Mouse (Mus musculus) forebrain, embryonic 13.5 days (tissue): ENCODE measurements around the gene Gm20604. TPM values are rescaled to one million over a fixed set of nuclear protein-coding genes. Genes with fewer than 3 reads are reported as not detected.

Source experiments
- ATAC-seq: fragments of 200-750 bp; cut with Nextera tagmentation; 2 replicates; pipeline ENCODE4 v1.8.0; 2017
- H3K27ac ChIP-seq: fragments of 300-500 bp; sonication (generic); 2 replicates; pipeline ENCODE4 v1.5.1; 2015; ENCODE audit warnings: inconsistent platforms, mild to moderate bottlenecking, moderate library complexity
- H3K27me3 ChIP-seq: fragments of 300-500 bp; sonication (generic); 2 replicates; pipeline ENCODE4 v1.6.1; 2015; ENCODE audit warnings: mild to moderate bottlenecking, inconsistent platforms
- H3K36me3 ChIP-seq: fragments of 300-500 bp; sonication (generic); 2 replicates; pipeline ENCODE4 v1.6.1; 2015; ENCODE audit warnings: mild to moderate bottlenecking, inconsistent platforms; ENCODE audit not compliant: poor library complexity, severe bottlenecking
- H3K4me1 ChIP-seq: fragments of 300-500 bp; sonication (generic); 2 replicates; pipeline ENCODE4 v1.6.1; 2015; ENCODE audit warnings: inconsistent platforms
- H3K4me2 ChIP-seq: fragments of 300-500 bp; sonication (generic); 2 replicates; pipeline ENCODE4 v1.6.1; 2015; ENCODE audit warnings: inconsistent platforms, mild to moderate bottlenecking, moderate library complexity
- H3K4me3 ChIP-seq: fragments of 300-500 bp; sonication (generic); 2 replicates; pipeline ENCODE4 v1.5.1; 2015; ENCODE audit warnings: mild to moderate bottlenecking, inconsistent platforms
- H3K9ac ChIP-seq: fragments of 300-500 bp; sonication (generic); 2 replicates; pipeline ENCODE4 v1.6.1; 2015; ENCODE audit warnings: mild to moderate bottlenecking, inconsistent platforms
- H3K9me3 ChIP-seq: fragments of 300-500 bp; sonication (generic); replicated peaks from 2 replicates; pipeline ENCODE4 v1.6.1; 2016; ENCODE audit warnings: inconsistent platforms
- WGBS: fragments of 180-500 bp; shearing (Covaris S2); methylation state at CpG from one replicate; pipeline ENCODE4 v1.1.7; 2015; 5-methylcytosine and 5-hydroxymethylcytosine counted together
- polyA plus RNA-seq: library from polyadenylated mRNA; unstranded; fragments of >200 nt; fragmentation: Nextera tagmentation; extraction: Ambion mirVana; gene quantifications from 2 replicates; pipeline ENCODE4 v1.2.1, GENCODE M21; 2015

The Gm20604 gene
- polyA plus RNA-seq, 1 experiment from 2014 or later: 32.6 TPM

DNA sequence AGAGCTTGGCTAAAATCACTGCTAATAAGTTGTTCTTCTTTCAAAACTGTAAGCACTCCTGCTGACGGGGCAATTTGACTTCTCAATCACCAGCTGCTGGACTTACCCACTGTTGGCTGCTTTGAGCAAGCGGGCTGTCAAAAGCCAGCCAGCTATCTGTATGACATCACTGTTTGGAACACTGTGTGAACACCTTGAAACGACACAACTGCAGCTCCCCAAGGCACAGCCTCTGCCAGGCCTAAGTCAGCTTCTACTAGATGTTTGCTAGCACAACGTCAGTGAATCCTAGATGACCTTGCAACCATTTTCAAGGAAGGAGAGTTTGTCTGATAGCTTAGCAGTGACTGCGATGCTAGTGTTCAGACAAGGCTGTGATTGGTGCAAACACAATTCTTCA, 19.4 kb downstream of the Gm20604 start:
- H3K4me1 ChIP-seq: peaks cover 16% of the 10 kb centered on the region
- 0 out of 2 replicates have a peak, but pooled peaks cover 4% of the 10 kb centered on the region for H3K36me3 ChIP-seq
- WGBS: 78% methylated on average over 5 of the region's 5 CpGs
- H3K27me3 ChIP-seq: no peaks in the 10 kb centered on the region
- H3K4me2 ChIP-seq: no peak overlapping the region
- H3K9me3 ChIP-seq: no peaks in the 10 kb centered on the region
- H3K27ac ChIP-seq: no peak overlapping the region
- ATAC-seq: no peak
- H3K4me3 ChIP-seq: no peak overlapping the region
- no peak overlapping the region for H3K9ac ChIP-seq

GRCm38 (mm10) chr12:102733381-102733780, 25.1 kb downstream of the Gm20604 start:
- H3K4me1 ChIP-seq: peaks cover 24% of the 10 kb centered on the region
- H3K36me3 ChIP-seq: no peaks in the 10 kb centered on the region
- no peak for ATAC-seq
- no peaks in the 10 kb centered on the region for H3K9me3 ChIP-seq
- 13% methylated on average over 4 of the region's 5 CpGs for WGBS
- H3K4me3 ChIP-seq: no peak overlapping the region
- H3K9ac ChIP-seq: no peak overlapping the region
- no peak overlapping the region for H3K4me2 ChIP-seq
- H3K27me3 ChIP-seq: no peaks in the 10 kb centered on the region
- H3K27ac ChIP-seq: no peak overlapping the region

DNA sequence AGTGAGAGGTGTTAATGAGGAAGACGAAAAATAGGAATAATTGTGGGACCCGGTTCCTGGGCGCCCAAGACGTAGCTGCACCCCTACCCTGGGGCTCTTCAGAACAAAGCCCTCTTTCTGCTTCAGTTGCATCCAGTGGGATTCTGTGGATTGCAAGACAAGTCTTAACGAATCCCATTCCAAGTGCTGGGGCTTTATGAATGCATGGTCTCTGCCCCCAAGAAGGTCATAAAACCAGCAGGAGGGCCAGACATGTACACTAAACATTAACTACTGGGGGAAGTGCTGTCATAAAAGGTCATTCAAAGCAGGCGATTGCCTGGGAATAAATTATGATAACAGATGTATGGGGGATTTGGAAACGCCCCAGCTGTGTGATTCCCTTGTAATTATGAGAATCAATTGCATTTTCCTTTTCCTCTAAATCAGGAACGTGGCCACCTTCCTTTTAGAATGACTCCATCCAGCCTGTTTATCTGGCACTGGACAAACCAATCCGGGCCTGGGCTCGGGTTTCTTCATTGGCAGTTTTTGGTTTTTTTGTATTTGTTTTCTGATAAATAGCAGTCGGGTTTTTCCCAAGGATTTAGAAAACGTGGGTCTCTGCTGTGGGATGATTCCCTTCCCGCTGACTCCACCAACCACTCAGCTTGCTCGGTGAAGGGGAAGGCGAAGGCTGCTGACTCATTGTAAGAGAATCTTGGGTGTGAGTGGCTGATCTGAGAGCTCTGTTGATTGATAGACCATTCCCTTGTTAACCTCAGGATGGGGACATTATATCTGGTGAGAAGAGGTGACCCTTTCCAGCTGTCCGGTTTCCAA, 27.5 kb downstream of the Gm20604 start:
- peak; percentile 70 for ATAC-seq
- Histone ChIP-seq H3K4me1 (peaks cover 24% of the 10 kb centered on the region), H3K9ac (peak overlapping the region; percentile 28; the same call in 1 of the 2 replicates), H3K27me3 (no peaks in the 10 kb centered on the region), H3K27ac (peak overlapping the region; percentile 88), H3K4me2 (peak overlapping the region; percentile 57), H3K36me3 (no peaks in the 10 kb centered on the region), H3K4me3 (peak overlapping the region; percentile 18), H3K9me3 (no peaks in the 10 kb centered on the region)
- whole genome bisulfite sequencing: 22% methylated on average over 16 of the region's 16 CpGs

- Histone ChIP-seq H3K4me2 (peak overlapping the region; percentile 57), H3K36me3 (no peaks in the 10 kb centered on the region), H3K27ac (peak overlapping the region; percentile 88), H3K27me3 (no peaks in the 10 kb centered on the region), H3K9me3 (no peaks in the 10 kb centered on the region), H3K4me3 (peak overlapping the region; percentile 25), H3K9ac (peak overlapping the region; percentile 28; the same call in 1 of the 2 replicates), H3K4me1 (peaks cover 28% of the 10 kb centered on the region)
- peak; percentile 99 for ATAC-seq
- WGBS: 31% methylated on average over 26 of the region's 26 CpGs
Observed at GRCm38 (mm10) chr12:102729855-102730797, 28.3 kb downstream of the Gm20604 start.

DNA sequence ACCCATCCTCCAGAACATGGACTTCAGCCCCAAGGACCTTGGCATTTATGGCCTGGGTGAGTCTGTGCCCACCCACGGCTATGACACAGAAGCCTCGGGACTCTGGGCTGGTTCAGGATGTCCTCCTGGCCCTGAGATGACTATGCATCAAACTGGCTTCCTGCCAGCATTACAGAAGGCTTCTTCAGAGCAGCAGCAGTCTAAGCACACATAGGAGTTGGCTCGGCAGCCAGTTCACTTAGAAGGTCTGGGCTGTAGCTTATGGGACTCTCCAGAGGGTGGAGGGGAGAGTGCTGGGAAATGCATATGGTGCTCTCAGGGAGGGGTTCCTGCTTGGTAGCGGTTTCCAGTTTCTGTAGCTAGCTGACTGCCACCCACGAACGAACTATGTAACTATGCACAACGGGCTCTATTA, 32.7 kb downstream of the Gm20604 start:
- no peak overlapping the region for H3K4me2 ChIP-seq
- H3K27ac ChIP-seq: no peak overlapping the region
- 87% methylated on average over 7 of the region's 7 CpGs for WGBS
- H3K9me3 ChIP-seq: no peaks in the 10 kb centered on the region
- H3K4me1 ChIP-seq: peaks cover 17% of the 10 kb centered on the region
- H3K9ac ChIP-seq: no peak overlapping the region
- no peaks in the 10 kb centered on the region for H3K27me3 ChIP-seq
- H3K36me3 ChIP-seq: no peaks in the 10 kb centered on the region
- no peak overlapping the region for H3K4me3 ChIP-seq
- ATAC-seq: no peak

DNA sequence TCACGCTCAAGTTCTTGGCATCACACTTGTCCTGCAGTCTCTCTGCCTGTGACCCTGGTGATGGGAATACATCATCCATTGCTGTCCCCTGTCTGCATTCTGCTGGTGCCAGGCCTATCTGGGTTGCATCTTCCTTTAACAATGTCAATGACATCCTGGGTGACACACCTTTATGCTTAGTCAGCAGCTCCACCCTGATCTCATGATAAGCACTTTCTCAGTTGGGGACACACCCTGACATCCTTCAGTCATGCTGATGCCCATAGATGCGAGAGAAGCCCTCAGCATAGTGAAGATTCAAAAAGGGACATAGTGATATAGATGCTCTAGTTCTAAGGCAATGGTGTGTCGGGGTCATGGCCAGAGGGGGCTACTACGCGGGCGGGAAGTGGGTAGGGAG, 33.3 kb downstream of the Gm20604 start:
- no peaks in the 10 kb centered on the region for H3K9me3 ChIP-seq
- H3K9ac ChIP-seq: no peak overlapping the region
- H3K36me3 ChIP-seq: no peaks in the 10 kb centered on the region
- no peak overlapping the region for H3K4me2 ChIP-seq
- ATAC-seq: no peak
- 94% methylated on average over 6 of the region's 6 CpGs for WGBS
- H3K27me3 ChIP-seq: no peaks in the 10 kb centered on the region
- peaks cover 11% of the 10 kb centered on the region for H3K4me1 ChIP-seq
- no peak overlapping the region for H3K4me3 ChIP-seq
- no peak overlapping the region for H3K27ac ChIP-seq

DNA sequence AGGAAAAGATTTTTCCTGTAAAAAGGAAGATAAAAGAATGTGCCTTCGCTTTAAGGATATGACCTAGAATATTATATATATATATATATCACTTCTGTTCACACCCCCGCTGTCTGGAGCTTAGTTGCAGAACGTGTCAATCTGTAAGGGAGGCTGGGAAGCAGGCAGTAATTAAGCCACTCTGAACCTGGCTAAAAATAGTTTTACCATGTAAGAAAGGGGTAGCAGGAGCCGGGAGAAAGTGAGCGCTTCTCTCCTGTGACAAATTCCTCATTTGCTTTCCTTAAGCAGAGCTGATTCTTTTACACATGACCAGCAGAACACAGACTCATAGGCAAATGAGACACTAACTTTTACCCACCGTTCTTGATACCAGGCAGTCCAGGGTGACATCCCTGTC, 34.6 kb downstream of the Gm20604 start:
- Histone ChIP-seq H3K27ac (0 out of 2 replicates have a peak overlapping the region, but pooled peaks have one; percentile 31), H3K4me3 (no peak overlapping the region), H3K27me3 (no peaks in the 10 kb centered on the region), H3K36me3 (no peaks in the 10 kb centered on the region), H3K9ac (no peak overlapping the region), H3K4me2 (no peak overlapping the region), H3K4me1 (peaks cover 7% of the 10 kb centered on the region; the same call in 1 of the 2 replicates), H3K9me3 (no peaks in the 10 kb centered on the region)
- no peak; the same call in 1 of the 2 replicates for ATAC-seq
- 73% methylated on average over 6 of the region's 6 CpGs for WGBS

DNA sequence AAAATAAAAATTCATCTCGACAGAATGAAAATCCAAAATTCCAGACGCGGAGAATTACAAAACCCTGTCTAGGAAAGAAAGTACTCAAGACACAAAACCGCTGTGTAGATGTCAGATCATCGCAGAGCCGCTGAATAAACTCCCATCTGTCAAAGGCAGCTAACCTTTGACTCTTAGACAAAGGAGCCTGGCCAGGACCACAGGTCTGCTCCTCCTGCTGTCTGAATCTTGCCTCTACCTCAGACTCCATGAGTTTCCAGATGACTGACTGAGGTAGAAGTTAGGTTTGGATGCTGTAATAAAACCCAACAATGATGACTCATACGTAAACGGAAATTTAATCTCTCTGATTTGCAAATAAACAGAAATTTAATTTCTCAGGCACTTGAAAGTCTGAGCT, 35.5 kb downstream of the Gm20604 start:
- Histone ChIP-seq H3K9me3 (no peaks in the 10 kb centered on the region), H3K4me3 (no peak overlapping the region), H3K36me3 (no peaks in the 10 kb centered on the region), H3K9ac (no peak overlapping the region), H3K27ac (no peak overlapping the region), H3K27me3 (no peaks in the 10 kb centered on the region), H3K4me2 (no peak overlapping the region), H3K4me1 (peaks cover 7% of the 10 kb centered on the region; the same call in 1 of the 2 replicates)
- 74% methylated on average over 8 of the region's 8 CpGs for WGBS
- no peak for ATAC-seq

GRCm38 (mm10) chr12:102722451-102722850, 36.0 kb downstream of the Gm20604 start:
- H3K27me3 ChIP-seq: no peaks in the 10 kb centered on the region
- no peaks in the 10 kb centered on the region for H3K9me3 ChIP-seq
- no peak overlapping the region for H3K9ac ChIP-seq
- WGBS: 55% methylated on average over 11 of the region's 11 CpGs
- no peaks in the 10 kb centered on the region for H3K36me3 ChIP-seq
- H3K4me1 ChIP-seq: peaks cover 7% of the 10 kb centered on the region; the same call in 1 of the 2 replicates
- H3K4me2 ChIP-seq: no peak overlapping the region
- H3K4me3 ChIP-seq: no peak overlapping the region
- peak; percentile 17; the same call in 1 of the 2 replicates for ATAC-seq
- no peak overlapping the region for H3K27ac ChIP-seq

DNA sequence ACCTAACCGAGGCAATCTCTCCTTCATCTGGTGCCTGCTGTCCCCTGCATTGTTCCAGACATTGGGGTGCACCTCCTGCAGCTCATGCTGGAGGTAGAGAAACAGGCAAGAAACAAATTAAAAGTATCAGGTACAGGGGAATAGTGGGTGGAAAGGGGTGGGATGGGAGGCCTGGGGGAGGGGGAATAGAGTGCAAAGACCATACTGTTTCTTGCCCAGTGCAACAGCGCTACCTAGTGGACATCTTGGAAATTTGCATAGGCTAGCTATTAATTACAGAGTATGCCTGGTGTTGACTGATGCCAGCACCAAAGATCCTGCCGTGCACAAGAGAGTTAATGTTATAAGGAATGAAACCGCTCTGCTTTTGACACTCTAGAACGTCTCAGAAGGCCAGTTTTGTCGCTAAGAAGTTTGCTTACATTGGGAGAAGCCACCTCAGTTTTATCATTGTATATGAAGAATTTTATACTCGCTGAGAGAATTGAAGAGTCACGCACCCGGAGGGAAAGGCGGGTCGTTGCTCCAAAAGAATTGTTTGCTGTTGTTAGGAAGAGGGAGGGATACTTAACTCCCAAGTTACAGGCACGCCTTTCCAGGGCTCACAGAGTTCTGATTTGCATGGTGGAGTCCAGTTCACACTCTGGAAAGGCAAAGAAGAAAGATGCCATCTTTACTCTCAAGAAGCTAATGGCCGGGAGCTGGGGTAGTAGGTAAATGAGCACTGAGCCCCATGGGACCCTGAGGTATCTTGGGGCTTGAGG, 38.7 kb downstream of the Gm20604 start:
- ATAC-seq: peak; percentile 90
- WGBS: 27% methylated on average over 13 of the region's 13 CpGs
- peaks cover 4% of the 10 kb centered on the region; the same call in 1 of the 2 replicates for H3K4me1 ChIP-seq
- H3K9ac ChIP-seq: no peak overlapping the region
- no peak overlapping the region for H3K4me3 ChIP-seq
- no peaks in the 10 kb centered on the region for H3K9me3 ChIP-seq
- H3K27me3 ChIP-seq: no peaks in the 10 kb centered on the region
- no peaks in the 10 kb centered on the region for H3K36me3 ChIP-seq
- H3K4me2 ChIP-seq: peak overlapping the region; percentile 12
- no peak overlapping the region for H3K27ac ChIP-seq

DNA sequence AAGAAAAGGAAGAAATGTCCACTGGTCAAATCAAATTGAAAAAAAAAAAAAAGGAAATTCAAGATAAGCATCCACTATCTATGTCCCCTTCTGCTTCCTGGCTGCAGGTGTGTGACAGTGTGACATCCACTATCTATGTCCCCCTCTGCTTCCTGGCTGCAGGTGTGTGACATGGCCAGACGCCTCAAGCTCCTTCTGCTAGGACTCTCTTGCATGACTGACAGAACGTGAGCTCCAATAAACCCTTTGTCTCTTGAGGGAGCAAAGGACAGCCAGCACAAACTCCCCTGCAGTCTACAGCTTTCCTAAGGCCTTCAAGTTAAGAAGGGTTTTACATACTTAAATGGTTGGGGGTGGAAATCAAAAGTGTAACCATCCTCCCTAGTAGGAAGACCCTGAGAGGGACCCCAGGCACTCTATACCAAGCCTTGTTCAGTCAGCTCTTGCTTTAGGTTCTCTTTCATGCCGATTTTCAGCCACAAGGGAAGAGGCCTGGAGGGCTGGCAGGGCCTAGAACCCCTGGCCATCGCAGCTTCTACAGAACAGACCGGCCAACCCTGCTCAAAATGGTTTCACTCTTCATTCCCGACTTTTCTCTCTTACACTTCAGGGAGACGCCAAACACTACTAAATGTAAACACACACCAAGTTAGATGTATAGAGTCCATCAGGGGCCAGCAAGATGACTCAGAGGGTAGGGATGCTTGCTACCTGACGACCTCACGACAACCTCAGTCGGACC, 43.6 kb downstream of the Gm20604 start:
- no peak overlapping the region for H3K9ac ChIP-seq
- peaks cover 2% of the 10 kb centered on the region; the same call in 1 of the 2 replicates for H3K4me1 ChIP-seq
- no peak overlapping the region for H3K4me3 ChIP-seq
- H3K27me3 ChIP-seq: no peaks in the 10 kb centered on the region
- no peak for ATAC-seq
- no peaks in the 10 kb centered on the region for H3K9me3 ChIP-seq
- H3K27ac ChIP-seq: no peak overlapping the region
- no peak overlapping the region for H3K4me2 ChIP-seq
- H3K36me3 ChIP-seq: no peaks in the 10 kb centered on the region
- WGBS: 82% methylated on average over 10 of the region's 10 CpGs
